Mouse (Mus musculus) gastrocnemius, postnatal 4 days (tissue): ENCODE data around the gene Tssk1. TPM values are rescaled to one million over a fixed set of nuclear protein-coding genes. Genes with fewer than 3 reads are reported as not detected.

Experiments used
- DNase-seq, 2 experiments: peaks; one replicate each; pipeline ENCODE4 v3.0.0; 2021 to 2022; ENCODE audit warnings: low spot score in 2 of 2, mixed read lengths in 2 of 2
- long read RNA-seq, 2 experiments: library from polyadenylated mRNA; stranded (forward); transcript quantifications; one replicate each; pipeline ENCODE4 v2.0.0; 2021
- total RNA-seq, 2 experiments: library from RNA; stranded (reverse); gene quantifications; 2 replicates each; pipeline ENCODE4 v1.2.3; 2021

Tssk1 gene
- under 1 TPM; 0.07 to 0.08 TPM for total RNA-seq
- long read RNA-seq, experiment 1 = 0 reads
- long read RNA-seq, experiment 2 = 0 reads

DNA sequence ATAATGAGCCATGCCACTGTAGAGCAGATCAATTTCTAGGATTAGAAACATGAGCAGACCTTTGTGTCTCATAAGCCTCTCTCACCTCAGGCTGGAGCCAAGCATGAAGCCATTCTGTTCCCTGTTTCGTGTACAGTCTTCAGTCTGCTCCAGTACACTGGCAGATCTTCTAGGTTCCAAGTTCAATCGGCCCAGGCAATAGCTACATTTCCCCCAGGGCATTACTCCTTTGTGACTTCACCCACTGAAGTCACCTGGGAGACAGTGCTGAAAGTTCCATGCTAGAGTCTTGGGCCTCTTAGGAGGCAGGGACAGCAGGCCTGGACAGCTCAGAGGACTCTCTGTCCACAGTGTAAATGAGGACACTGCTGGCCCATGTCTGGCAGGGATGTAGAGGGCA lies at the start of gene Tssk1:
Gene Tssk1, plus strand, starts transcription at position 301 of the 400 bp plus-strand sequence.
- peak in 1 of 2 experiments; percentile 14 for DNase-seq

DNA sequence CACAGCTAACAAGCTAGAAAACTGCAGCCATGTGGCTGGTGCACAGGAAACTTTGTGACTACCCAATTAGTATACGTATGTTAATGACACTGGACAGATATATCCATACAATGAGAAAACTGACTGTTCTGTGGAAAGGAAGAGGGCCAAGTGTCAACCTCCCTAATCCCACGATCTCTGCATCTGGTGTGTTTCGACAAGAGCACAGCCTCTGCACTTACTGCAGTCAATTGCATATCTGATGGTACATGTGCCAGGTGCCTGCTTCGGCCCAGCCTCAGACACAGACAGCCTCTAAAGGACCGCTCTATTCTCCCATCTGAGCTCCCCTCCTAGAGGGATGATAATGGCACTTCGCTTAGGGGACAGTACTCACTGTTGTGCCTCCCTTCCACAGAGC lies 45.6 kb upstream of the Tssk1 start:
- no peak for DNase-seq

DNA sequence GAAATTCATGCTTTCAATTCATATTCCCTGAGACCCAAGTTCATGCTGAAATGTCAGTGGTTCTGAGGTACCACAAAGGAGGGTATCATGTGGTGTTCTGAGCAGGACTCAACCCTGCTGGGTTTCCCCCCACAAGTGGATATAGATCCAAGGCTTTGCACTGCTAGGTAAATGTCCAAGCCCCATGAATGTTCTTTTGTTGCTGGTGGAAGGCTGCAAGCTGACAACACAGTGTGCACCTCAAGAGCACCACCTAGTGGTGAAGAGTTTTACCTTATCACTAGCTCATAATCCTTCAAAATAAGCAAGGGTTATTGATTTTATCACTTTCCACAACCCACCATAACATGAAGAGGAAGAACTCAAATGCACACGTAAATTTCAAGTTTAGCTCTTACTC lies 45.1 kb upstream of the Tssk1 start:
- DNase-seq = no peak

DNA sequence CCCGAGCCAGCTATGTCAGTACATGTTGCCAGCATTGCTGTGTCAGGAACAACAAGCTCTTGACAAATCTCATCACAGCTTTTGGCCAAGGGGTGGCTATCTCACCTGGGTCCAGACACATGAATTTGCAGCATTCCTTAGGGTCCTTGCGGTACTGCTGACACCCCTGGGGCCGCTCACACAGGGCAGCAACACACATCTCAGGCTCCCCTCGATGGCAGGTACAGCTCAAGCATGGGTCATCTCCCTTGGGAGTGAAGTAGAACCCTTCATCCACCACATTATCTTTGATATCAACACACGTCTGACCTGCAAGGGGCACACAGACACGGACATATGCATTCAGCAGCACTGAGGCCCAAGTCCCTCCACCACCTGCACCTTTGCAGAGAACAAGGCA lies 44.5 kb upstream of the Tssk1 start:
- DNase-seq = no peak

DNA sequence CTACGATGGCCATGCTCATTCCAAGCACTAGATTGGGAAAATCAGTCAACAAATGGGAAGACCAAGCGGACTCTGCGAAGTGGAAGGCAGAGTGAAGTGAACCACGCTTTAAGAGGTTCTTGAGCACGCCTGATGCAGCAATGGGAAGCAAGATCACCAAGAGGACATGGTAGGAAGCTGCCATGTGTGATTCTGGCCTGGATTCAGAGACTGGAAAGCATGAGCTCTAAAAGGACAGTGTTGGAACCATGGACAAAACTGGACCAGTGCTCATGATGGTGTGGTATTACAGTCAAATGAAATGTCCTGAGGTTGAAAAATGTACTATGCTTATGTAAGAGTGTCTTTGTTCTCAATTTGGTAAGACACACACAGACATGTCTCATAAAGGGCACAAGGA lies 42.7 kb upstream of the Tssk1 start:
- no peak for DNase-seq

DNA sequence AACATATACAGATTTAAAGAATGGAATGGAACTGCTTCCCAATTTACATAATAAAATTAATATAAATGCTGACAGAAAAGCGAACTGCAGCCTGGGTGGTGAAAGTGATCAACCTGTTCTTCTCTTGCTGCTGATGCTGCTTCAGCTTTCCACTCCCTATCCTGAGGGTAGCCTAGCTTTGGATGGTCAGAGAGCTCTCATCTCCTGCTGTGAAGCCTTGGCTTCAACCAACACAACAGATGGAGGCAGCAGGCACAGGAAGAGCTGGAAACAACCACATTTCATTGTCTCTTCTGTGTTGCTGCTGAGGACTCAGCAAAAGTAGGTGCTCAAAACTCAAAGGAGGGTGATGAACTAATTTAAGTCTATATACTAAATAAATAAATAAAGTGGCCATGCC lies 42.2 kb upstream of the Tssk1 start:
- no peak for DNase-seq

DNA sequence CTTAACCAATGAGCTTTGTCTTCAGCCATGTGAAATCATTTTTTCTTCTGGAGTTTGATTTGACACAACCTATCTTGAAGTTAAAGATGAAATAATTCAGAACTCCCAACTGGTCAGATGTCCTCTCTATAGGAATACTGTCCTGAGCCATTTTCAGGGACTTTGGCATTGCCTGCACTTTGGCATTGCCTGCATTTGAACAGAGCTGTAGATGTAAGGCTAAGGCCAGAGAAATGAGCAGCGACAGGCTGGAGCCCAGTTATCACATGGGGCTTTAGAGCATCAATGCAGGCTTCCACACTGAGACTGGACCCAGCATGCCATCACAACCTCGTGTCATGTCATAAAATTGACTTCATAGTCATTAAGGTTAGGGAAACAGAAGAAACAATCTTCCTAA lies 40.8 kb upstream of the Tssk1 start:
- no peak for DNase-seq

DNA sequence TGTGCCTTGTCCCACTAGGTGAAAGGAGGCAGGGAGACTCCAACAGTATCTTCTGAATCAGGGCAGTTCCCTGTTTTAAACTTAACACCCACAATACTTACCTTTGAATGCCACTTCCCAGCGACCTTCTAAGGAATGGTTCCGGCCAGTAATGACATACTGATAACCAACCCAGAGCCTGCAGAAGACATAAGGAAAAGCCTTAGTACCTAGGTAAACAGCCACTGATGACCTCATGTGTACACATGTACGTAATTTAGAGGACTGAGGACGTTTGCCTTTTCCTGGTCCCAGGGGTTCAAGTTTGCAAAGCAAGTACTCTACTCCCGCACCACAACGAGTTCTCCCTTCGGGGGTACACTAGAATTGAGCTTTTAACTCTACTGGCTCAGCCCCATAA lies 36.9 kb upstream of the Tssk1 start:
- no peak for DNase-seq

DNA sequence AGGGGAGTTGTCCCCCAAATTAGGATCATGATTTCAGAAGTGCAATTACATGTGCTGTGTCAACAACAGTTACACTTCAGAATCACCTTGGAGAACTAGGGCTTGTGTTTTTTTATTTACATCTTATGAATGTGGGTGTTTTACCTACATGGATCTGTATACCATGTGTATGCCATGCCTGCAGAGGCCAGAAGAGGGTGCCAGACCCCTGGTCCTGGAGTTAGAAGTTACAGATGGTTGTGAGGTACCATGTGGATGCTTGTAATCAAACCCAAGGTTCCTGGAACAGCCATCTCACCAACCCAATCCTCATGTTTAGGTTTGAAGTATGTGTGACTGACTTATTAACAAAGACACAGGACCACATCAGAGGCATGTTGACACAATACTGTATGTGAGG lies 35.4 kb upstream of the Tssk1 start:
- no peak for DNase-seq

DNA sequence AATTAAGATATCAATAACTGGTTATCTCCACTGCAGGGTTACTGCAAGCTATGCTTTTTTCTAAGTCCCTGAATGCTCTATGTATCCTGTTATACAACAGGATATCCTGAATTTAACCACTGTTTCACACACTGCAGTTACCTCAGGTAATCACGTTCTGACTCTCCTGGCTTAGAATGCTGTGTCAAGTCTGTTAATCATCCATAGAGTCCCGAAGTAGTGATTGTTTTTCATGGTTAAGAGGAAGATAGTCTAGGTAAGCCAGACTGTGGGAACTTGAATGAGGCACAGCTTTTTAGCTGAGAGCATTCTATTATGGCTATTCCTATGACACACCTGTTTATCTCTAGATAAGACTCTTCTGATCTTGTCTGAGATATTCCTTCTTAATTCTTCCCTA lies 28.7 kb upstream of the Tssk1 start:
- no peak for DNase-seq

DNA sequence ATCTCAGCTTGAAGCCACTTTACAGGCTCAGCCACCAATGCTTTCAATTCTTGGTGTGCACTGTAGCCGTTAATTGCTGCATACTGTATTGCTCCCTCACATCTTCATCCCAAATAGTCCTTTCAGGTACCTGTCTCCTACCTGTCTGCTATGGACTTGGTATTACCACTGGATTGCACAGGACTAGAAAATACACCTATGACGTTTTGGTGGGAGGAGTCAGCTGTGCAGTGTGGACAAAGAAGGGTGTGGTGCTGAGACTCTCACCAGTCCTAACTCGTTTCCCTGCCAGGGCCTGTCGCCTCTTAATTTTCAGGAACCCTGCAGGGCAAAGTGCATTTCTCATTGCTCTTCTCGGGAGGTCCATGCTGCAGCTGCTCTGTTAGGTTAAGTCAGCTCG lies 28.3 kb upstream of the Tssk1 start:
- no peak for DNase-seq

DNA sequence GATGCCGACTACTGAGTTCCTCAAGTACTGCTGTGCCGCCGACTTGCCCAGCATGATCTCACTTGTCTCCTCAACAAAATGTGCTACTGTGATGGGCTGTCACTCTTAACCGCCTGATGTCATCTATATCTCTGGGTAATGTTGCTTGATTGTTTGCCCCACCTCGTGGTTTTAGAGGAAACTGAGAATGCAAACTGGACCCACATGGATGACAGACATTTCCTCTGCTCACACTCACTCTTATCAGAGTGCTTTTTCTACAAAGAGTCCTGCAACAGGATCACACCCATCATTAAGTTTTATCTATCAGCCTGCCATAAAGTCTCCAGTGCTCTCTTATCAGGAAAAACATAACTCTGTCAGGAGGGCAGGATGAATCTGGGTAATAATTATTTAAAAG lies 22.8 kb upstream of the Tssk1 start:
- DNase-seq = no peak

DNA sequence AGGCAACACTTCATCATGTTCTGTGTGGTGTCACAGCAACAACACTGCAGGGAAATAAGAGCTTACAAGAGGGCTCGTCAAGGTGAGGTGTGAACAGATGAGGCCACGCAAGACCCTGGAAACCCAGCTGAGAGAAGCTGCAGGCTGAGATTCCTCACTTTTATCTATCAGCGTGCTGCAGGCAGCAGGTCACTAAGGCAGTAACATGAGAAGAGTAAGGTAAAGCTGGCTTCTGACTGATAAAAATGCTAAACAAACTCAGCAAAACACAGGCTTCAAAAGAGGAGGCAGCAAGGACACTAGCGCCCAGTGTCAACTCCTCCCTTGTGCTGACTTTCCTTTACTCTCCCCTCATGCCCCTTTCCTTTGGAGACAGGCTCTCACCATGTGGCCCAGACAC lies 21.0 kb upstream of the Tssk1 start:
- DNase-seq = no peak

DNA sequence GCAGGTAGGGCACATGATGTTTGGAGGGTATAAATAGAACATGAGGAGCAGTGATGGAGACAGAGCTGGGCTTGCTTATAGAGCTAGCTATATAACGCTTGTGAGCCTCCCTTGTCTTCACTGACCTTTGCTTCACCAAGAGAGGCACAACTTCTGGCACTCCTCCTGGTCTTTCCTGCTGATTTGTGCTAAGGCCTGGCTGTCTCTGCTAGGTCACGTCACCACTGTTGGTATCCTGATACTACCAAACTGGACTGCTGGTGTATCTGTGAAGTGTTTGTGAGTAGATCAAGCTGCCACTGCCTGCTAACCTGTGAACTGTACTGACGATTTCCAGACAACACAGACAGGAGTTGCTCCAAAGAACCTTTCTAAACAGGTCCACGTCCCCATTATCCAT lies 18.8 kb upstream of the Tssk1 start:
- no peak for DNase-seq

DNA sequence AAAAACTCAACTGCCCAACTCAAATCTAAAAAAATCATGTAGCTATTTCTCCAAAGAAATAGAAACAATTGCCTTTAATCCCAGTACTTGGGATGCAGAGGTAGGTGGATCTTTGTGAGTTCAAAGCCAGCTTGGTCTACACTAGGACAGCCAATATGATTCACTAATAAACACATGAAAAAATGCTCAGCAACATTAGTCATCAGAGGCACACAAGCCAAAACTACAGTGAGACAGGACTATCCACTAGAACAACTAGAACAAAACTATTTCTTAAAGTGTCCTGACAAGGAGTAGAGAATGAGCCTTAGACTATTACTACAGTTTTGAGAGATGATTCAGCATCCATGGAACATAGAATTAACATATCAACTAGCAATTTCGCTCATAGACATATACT lies 17.9 kb upstream of the Tssk1 start:
- DNase-seq = no peak

DNA sequence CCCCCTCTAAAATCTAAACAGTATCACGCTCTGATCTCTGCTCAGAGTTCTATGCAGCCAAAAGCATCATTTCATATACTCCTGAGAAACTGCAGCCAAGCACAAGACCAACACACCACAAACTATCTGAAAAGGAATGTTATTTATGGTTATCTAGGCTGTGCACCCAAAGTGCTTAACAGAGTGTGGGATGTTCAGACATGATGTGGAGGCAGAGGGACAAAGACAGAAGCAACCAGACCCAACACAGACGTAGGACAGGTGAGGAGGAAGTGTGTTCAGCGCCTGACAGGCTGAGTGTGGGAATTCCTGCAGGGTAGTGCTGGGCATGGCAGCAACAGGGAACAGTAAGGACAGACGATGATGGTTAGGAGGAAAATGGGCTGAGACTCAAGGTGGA lies 14.5 kb upstream of the Tssk1 start:
- DNase-seq = no peak

DNA sequence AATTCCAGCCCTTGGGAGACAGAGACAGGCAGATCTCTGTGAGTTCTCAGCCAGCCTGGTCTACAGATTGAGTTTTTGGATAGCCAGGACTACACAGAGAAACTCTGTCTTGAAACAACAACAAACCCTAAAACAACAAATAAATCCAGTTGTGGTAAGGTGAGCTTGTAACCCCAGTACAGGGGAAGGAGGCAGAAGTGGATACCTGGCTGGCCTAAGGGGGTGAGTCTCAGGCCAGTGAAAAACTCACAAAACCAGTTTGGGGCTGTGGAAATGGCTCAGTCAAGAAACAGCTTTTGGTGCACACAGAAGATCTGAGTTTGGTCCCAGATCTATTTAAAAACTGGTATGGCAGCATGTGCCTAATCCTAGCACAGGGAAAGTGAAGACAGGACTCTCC lies 11.8 kb upstream of the Tssk1 start:
- DNase-seq = peak in 1 of 2 experiments; percentile 5

DNA sequence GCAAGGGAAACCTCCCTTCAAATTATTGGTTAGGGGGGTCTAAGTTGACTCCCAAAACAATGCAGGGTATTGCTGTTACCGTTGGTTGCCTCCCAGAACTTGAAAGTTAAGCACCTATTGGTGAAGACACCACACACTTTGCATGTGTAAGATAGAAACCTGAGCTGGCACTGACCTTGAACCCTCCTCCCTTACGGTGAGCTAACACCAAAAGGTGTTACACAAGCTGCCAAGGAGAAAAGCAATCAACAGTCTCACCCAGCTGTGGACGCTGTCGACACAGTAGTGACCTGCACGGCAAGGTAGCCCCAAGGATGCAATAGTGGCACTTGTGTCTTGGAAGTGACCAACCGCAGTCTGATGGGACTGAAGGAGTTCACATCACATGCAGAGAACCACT lies 9.9 kb upstream of the Tssk1 start:
- peak in 1 of 2 experiments; percentile 6 for DNase-seq

DNA sequence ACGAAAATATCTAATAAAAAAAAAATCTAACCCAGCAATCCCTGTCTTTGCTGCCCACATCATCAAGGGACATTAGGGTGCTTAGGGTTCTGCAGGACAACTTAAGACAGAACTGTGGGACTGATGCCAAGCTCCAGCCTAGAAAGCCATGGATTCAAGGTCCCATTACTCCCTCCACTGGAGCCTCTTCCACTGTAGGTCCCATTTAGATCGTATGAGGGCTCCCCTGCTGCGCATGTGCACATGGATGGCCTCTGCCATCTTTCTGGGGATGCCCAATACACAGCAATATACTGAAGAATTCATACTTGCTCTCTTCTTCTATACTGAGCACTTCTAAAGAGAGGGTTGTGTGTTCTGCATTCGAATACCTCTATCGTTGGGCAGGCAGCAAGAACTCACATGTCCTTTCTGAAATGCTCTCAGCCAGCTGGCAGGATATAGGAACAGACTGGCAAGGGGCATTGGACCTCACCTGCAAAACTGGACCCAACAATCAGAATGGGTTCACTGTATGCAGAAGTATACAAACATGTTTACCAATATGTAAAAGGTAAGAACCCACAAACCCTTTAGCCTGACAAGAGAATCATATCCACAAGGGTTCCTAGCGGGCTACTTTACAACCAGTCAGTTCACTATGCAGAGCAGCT lies 4.2 kb upstream of the Tssk1 start:
- DNase-seq = peak in 1 of 2 experiments; percentile 7

DNA sequence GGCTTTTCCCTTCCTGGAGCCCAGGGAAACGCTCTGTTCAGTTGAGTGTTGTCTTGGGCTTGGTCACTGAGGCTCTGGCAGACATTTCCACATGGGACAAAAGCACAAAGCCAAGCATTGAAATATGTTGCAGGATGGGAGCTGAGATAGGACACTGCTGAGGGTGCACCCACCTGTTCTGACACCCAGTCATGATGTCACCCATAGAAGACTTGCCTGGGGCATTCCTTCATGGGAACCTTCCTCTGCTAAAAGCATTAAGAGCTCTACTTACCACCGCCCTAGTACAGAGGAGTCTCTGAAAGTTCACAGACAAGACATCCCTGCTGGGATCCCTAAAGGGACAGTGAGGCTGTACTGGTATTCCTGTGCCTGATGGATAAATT lies 3.7 kb upstream of the Tssk1 start:
- peak in 1 of 2 experiments; percentile 6 for DNase-seq

DNA sequence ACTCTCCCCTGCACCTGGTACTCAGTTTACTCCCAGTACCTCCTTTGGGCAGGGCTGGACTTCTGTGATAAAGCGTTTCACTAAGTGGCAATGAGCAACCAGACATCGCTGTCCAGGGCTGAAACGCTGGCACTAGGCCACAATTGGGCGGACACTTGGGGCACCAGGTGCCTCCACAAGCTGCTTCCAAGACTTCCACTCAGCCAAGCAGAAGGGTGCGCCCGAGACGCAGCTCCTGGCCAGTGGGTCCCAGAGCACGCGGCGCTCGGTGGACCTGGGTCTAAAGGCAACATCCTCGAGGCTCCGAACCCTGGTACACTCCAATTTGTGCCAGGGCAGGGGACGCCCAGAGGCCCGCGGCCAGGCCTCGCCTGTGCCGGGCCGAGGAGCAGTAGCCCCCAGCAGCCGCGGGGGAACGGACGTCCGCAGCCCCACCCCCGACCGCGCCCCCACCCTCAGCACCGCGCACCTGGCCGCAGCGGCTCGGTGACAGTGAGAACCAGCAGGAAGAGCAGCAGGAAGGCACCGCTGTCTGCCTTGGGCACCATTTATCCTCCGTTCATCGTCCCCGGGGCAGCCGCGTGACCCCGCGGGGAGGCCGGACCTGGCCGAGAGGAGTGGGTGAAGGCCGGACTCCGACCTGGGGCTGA lies 3.0 kb upstream of the Tssk1 start:
- peak; percentile 38 to 76 for DNase-seq

DNA sequence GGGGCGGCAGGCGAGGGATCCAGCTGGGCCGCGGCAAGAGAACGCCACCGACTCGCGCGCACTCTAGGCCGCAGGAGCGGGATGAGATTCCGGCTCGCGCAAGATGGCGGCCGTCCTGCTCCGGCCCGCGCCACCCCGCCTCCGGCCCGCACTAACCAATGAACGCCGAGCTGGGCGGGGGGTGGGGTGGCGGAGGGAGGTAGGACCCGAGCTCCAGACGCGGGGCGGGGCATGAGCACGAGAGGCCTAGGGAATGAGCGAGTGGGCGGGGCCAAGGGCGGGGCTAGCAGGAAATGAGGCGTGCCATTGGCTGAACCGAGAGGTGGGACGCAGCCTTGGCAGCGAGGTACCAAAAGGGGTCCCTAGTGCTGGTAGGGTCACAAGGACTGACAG lies 2.5 kb upstream of the Tssk1 start, which contains the start of gene Gm20518:
Gene Gm20518, minus strand, starts transcription at position 105 of the 393 bp plus-strand sequence.
- DNase-seq = peak; percentile 97 to 99

DNA sequence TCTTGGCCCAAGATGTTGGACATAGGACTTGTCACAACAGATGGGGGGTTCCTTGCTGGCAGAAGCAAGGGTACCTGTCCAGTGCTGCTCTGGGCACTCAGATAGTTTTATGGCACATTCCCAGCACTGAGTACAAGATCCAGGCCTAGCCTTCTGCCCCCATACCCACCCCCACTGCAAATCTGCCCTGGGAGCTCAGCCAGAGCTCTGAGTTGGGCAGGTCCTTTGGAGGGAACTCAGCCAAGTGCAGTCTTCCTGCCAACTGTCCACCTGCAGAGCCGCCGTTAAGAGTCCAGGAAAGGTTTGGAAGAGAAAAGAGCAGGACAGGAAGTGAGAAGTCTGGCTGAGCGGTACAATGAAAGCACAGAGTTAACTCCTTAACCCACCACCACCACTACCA lies 1.4 kb upstream of the Tssk1 start:
- peak in 1 of 2 experiments; percentile 14 for DNase-seq
